In the genomic region with DNA sequence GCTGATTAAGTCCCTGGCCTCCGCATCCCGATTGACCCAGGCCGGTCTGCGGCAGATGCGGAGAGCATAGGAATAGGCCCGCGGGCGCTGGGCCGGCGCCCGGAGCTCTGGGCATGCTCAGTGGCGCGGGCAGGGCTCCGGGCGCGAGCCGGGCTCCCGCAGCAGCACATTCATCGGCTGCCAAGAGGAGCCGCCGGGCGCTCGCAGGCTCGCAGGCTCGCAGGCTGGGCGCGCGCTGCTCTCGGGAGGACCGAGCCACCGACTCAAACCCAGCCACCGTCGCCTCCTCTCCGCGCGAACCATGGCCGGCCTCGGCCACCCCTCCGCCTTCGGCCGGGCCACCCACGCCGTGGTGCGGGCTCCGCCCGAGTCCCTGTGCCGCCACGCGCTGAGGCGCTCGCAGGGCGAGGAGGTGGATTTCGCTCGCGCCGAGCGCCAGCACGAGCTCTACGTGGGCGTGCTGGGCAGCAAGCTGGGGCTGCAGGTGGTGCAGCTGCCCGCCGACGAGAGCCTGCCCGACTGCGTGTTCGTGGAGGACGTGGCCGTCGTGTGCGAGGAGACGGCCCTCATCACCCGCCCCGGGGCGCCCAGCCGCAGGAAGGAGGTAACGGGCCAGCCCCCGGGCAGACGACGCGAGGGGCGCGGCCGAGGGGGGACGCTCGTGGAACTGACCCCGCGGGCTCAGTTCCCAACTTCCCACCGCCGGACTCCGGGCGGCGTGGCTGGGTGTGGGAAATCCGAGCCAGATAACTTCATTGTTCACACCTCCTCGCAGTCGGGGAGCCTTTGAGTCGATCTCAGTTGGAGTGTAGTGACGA, we compare ENCODE assay signal across 7 mouse cellular contexts. TPM values are rescaled to one million over a fixed set of nuclear protein-coding genes. Genes with fewer than 3 reads are reported as not detected.
A peak's percentile ranks its signal among the peaks of the same experiment; 100 is the strongest.
DNase-seq lines count a peak whose midpoint lies in the region; ATAC-seq and TF ChIP-seq lines count a peak whose summit lies in the region.

A gene (plus strand): TSS at position 115 of the 818 bp plus-strand sequence.

- no peak for TF ChIP-seq CTCF in stomach, postnatal 0 days (IDR thresholded peaks at IDR 0.05; ENCODE audit: low read depth)

- no peaks in the 10 kb centered on the region for H3K9me3 ChIP-seq in embryonic facial prominence, embryonic 10.5 days
- H3K9me3 ChIP-seq in limb, embryonic 10.5 days (replicated peaks): no peaks in the 10 kb centered on the region
- H3K9me3 ChIP-seq in midbrain, embryonic 13.5 days: no peaks in the 10 kb centered on the region
- no peaks in the 10 kb centered on the region for H3K9me3 ChIP-seq in stomach, postnatal 0 days (ENCODE audit: control insufficient read depth, low read length)

- peaks cover 68% of the 10 kb centered on the region for H3K27me3 ChIP-seq in embryonic facial prominence, embryonic 10.5 days (replicated peaks; ENCODE audit: low read depth, poor library complexity, severe bottlenecking)
- H3K27me3 ChIP-seq in limb, embryonic 10.5 days (ENCODE audit: low read depth, poor library complexity, severe bottlenecking): peaks cover 54% of the 10 kb centered on the region
- peaks cover 26% of the 10 kb centered on the region for H3K27me3 ChIP-seq in midbrain, embryonic 13.5 days
- H3K27me3 ChIP-seq in stomach, postnatal 0 days (ENCODE audit: control insufficient read depth, insufficient read depth, low read length): no peaks in the 10 kb centered on the region

- peak within 1 kb of the TSS; percentile 93 for H3K9ac ChIP-seq in midbrain, embryonic 13.5 days (replicated peaks)
- H3K9ac ChIP-seq in stomach, postnatal 0 days (ENCODE audit: low read length): peak within 1 kb of the TSS; percentile 70

- peak within 1 kb of the TSS; percentile 76 for H3K4me3 ChIP-seq in embryonic facial prominence, embryonic 10.5 days
- H3K4me3 ChIP-seq in limb, embryonic 10.5 days: peak within 1 kb of the TSS; percentile 74
- H3K4me3 ChIP-seq in midbrain, embryonic 13.5 days (replicated peaks): peak within 1 kb of the TSS; percentile 75
- peak within 1 kb of the TSS; percentile 55 for H3K4me3 ChIP-seq in stomach, postnatal 0 days (ENCODE audit: low read depth, low read length)

- peak within 1 kb of the TSS; percentile 87 for H3K27ac ChIP-seq in embryonic facial prominence, embryonic 10.5 days (replicated peaks)
- H3K27ac ChIP-seq in limb, embryonic 10.5 days: peak within 1 kb of the TSS; percentile 89
- peak within 1 kb of the TSS; percentile 91 for H3K27ac ChIP-seq in midbrain, embryonic 13.5 days
- H3K27ac ChIP-seq in stomach, postnatal 0 days (replicated peaks): 0 out of 2 replicates have a peak within 1 kb of the TSS, but pooled peaks have one; percentile 0

- H3K4me1 ChIP-seq in embryonic facial prominence, embryonic 10.5 days: peaks cover 26% of the 10 kb centered on the region
- peaks cover 25% of the 10 kb centered on the region for H3K4me1 ChIP-seq in limb, embryonic 10.5 days
- peaks cover 27% of the 10 kb centered on the region for H3K4me1 ChIP-seq in midbrain, embryonic 13.5 days (replicated peaks)
- H3K4me1 ChIP-seq in stomach, postnatal 0 days (replicated peaks; ENCODE audit: control insufficient read depth, insufficient read depth): peaks cover 4% of the 10 kb centered on the region

- peak; percentile 94 for ATAC-seq in midbrain, embryonic 13.5 days
- ATAC-seq in stomach, postnatal 0 days (ENCODE audit: low FRiP score, low TSS enrichment): peak; percentile 85

- peak; percentile 76 for DNase-seq in brain, adult 2 months (ENCODE audit: low read depth, low spot score)
- DNase-seq in embryonic facial prominence, embryonic 10.5 days (ENCODE audit: low spot score): peak; percentile 83
- DNase-seq in heart, adult 11 months: peak; percentile 96
- DNase-seq in kidney, adult 18-20 months: peak; percentile 84
- DNase-seq in limb, embryonic 10.5 days (ENCODE audit: low spot score): peak; percentile 82
- DNase-seq in stomach, postnatal 0 days (ENCODE audit: low spot score): peak; percentile 80

- TF ChIP-seq EP300 in stomach, postnatal 0 days (optimal IDR thresholded peaks at IDR 0.05): no peak

- under 1% methylated on average over 97 of the region's 97 CpGs for WGBS in embryonic facial prominence, embryonic 10.5 days
- under 1% methylated on average over 97 of the region's 97 CpGs for WGBS in limb, embryonic 10.5 days
- WGBS in midbrain, embryonic 13.5 days: under 1% methylated on average over 94 of the region's 97 CpGs
- WGBS in stomach, postnatal 0 days: under 1% methylated on average over 86 of the region's 97 CpGs

- H3K36me3 ChIP-seq in embryonic facial prominence, embryonic 10.5 days (replicated peaks): no peaks in the 10 kb centered on the region
- no peaks in the 10 kb centered on the region for H3K36me3 ChIP-seq in limb, embryonic 10.5 days
- no peaks in the 10 kb centered on the region for H3K36me3 ChIP-seq in midbrain, embryonic 13.5 days
- H3K36me3 ChIP-seq in stomach, postnatal 0 days (ENCODE audit: control insufficient read depth, insufficient read depth, low read length): no peaks in the 10 kb centered on the region

- peak within 1 kb of the TSS; percentile 98 for H3K4me2 ChIP-seq in midbrain, embryonic 13.5 days (replicated peaks)
- H3K4me2 ChIP-seq in stomach, postnatal 0 days (replicated peaks; ENCODE audit: low read depth): peak within 1 kb of the TSS; percentile 89

RNA-seq across cellular contexts. Expression of the gene that starts here (rescaled TPM):
- polyA plus RNA-seq in embryonic facial prominence, embryonic 10.5 days (2016; fragmentation: Nextera tagmentation; extraction: Ambion mirVana): 16.5 and 22.4 TPM in 2 replicates
- polyA plus RNA-seq in limb, embryonic 10.5 days (2016; fragmentation: Nextera tagmentation; extraction: Ambion mirVana): 13.7 and 14.2 TPM in 2 replicates
- 61.3 and 69.2 TPM in 2 replicates for polyA plus RNA-seq in midbrain, embryonic 13.5 days (2015; fragmentation: Nextera tagmentation; extraction: Ambion mirVana)
- polyA plus RNA-seq in stomach, postnatal 0 days (2015; fragmentation: Nextera tagmentation; extraction: Ambion mirVana): 16.8 and 20.2 TPM in 2 replicates

Comparison
In these comparisons a context has a peak if more than half of its experiments do, and no peak if none do; other contexts are left out.
1. Peak in every context shown above with its lines: DNase-seq, ATAC-seq, H3K4me3 ChIP-seq and H3K27ac ChIP-seq.
2. H3K27ac ChIP-seq: peak in every context shown above with its lines; median percentile 91 in midbrain, embryonic 13.5 days; 89 in limb, embryonic 10.5 days; 87 in embryonic facial prominence, embryonic 10.5 days; 0 in stomach, postnatal 0 days.